Mouse (Mus musculus) spleen, postnatal 10 days (tissue): ENCODE data around the gene Wnt10a.

Experiments used
- DNase-seq, 2 experiments: peaks; one replicate each; pipeline ENCODE4 v3.0.0; 2021 to 2022; ENCODE audit warnings: low spot score in 2 of 2

Gene Wnt10a

GRCm38 (mm10) chr1:74784041-74784759 is 7.1 kb upstream of the Wnt10a start:
- peak in 1 of 2 experiments; percentile 63 for DNase-seq

- DNase-seq: peak in 1 of 2 experiments; percentile 78
Measured at GRCm38 (mm10) chr1:74787846-74788245, 3.5 kb upstream of the Wnt10a start.

GRCm38 (mm10) chr1:74788603-74789176 is 2.6 kb upstream of the Wnt10a start:
- peak in 1 of 2 experiments; percentile 32 for DNase-seq

GRCm38 (mm10) chr1:74790095-74790494 is 1.2 kb upstream of the Wnt10a start:
- DNase-seq: no peak

DNA sequence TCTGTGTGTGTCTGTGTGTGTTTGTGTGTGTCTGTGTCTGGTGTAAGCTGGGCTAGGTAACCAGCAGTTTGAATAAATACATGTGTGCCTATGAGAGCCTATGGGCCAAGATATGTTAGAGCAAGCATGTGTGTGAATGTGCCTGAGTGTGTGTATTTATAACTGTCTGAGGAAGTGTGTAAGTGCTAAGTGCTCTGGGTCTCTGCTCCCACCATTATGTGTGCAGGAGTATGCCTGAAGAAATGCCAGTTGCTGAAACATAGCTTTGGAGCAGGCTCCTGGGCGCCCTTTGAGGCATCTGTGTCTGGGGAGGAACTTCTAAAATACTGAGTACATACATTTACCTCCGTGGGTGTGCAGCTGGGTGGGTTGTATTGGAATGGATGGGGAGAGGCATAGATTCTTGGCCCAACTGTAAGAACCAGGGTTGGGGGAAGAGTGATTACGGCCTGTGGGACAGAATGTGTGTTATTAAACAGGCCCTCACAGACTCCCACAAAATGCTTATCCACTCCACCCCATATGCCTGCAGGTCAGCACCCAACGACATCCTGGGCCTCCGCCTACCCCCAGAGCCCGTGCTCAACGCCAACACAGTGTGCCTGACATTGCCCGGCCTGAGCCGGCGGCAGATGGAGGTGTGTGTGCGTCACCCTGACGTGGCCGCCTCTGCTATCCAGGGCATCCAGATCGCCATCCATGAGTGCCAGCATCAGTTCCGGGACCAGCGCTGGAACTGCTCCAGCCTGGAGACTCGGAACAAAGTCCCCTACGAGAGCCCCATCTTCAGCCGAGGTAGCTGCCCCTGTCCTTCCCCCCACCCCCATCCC is 1.7 kb downstream of the Wnt10a start:
- no peak for DNase-seq

GRCm38 (mm10) chr1:74794487-74795144 is 3.3 kb downstream of the Wnt10a start:
- peak in 1 of 2 experiments; percentile 40 for DNase-seq

DNA sequence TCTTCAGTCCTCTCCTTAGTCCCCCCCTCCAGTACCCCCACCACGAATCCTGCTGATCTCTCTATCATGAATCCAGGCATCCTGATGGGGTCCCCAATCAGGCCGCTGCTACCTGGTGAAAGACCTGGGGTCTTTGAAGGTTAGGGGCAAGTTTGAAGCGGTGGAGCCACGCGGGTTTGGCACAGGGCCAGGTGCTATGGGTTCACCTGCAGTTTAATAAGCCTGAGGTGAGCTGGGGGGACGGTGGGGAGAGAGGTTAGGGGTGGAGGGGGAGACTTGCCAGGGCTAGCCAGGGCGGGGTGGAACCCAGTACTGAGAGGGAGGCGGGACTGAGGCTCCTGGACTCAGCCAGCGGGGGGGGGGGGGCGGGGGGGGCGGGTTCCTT is 3.8 kb downstream of the Wnt10a start:
- no peak for DNase-seq

DNA sequence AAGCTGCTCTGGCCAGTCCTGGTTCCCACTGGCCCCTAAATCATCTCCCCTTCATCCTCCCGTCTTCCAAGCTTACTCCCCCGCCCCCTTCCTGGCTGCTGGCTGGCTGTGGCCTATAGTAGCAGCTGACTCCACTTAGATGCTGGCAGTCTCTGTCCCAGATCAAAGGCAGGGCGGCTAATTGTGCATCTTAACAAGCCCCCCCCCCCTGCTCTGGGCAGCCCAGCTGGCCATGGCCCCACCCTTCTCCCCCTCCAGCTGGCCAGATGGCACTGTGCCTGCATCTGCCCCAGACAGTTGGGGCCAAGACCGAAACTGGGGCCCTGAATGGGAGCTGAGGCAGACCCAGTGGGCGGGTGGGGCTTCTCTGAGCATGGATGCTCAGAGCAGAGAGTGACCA is 6.1 kb downstream of the Wnt10a start:
- DNase-seq: peak in 1 of 2 experiments; percentile 30

DNA sequence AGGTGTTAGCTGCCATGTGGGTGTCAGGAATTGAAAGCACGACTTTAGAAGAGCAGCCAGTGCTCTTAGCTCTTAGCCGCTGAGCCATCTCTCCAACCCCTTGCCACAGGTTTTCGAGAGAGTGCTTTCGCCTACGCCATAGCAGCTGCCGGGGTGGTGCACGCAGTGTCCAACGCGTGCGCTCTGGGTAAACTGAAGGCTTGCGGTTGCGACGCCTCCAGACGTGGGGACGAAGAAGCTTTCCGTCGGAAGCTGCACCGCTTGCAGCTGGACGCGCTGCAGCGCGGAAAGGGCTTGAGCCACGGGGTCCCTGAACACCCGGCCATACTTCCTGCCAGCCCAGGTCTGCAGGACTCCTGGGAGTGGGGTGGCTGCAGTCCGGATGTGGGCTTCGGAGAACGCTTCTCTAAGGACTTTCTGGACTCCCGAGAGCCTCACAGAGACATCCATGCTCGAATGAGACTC is 9.1 kb downstream of the Wnt10a start:
- DNase-seq: peak in 1 of 2 experiments; percentile 50

- no peak for DNase-seq
Measured at GRCm38 (mm10) chr1:74801631-74802140, 10.4 kb downstream of the Wnt10a start.

GRCm38 (mm10) chr1:74802795-74803656 is 11.7 kb downstream of the Wnt10a start:
- DNase-seq: peak; percentile 51 to 75

DNA sequence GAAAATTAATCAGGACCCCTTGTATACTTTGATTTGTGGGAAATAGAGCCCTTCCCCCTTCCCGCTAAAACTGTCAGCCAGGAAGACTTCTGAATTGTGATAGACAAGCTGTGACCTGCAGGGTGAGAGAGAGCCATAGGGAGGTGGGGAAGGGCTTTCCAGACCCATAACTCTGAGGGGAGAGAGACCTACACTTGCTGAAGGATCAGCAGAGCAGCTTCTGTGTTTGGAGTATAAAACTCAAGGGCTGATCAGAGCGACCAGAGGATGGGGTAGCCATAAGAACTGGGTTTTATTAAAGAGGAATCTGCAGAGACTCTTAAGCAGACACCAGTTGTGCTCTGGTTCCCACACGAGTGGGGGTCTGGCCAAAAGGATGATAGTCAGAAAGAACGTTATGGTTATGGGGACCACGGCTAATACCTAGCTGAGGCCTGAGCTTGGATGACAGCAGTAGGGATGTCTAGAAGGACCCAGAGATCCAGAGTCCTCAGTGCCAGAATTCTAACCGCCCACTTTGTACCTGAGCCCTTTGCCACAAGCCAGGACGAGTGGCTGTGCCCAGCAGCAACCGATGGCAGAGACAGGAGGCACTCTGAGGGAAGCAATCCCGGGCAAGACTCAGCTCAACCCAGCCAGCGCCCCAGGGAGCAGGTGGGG is 13.0 kb downstream of the Wnt10a start:
- no peak for DNase-seq

GRCm38 (mm10) chr1:74805340-74805835 is 14.1 kb downstream of the Wnt10a start:
- DNase-seq: no peak

DNA sequence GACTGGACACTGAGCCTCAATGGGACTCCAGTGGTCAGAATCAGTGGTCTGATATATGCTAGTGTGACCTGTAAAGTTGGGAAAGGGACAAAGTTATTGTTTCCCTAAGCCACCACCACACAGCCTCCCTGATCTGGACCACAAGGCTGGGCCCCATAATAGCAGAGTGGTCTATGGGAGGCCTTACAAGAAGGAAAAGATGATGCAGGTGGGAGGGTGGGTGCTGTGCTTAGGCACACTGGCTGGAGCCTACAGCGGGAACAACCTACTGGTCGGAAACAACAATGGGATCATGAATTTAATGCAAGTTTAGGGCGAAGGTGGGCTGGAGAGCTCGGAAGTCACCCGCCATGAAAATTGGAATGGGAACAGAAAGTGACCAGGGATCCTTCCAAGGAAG is 14.5 kb downstream of the Wnt10a start:
- no peak for DNase-seq

DNA sequence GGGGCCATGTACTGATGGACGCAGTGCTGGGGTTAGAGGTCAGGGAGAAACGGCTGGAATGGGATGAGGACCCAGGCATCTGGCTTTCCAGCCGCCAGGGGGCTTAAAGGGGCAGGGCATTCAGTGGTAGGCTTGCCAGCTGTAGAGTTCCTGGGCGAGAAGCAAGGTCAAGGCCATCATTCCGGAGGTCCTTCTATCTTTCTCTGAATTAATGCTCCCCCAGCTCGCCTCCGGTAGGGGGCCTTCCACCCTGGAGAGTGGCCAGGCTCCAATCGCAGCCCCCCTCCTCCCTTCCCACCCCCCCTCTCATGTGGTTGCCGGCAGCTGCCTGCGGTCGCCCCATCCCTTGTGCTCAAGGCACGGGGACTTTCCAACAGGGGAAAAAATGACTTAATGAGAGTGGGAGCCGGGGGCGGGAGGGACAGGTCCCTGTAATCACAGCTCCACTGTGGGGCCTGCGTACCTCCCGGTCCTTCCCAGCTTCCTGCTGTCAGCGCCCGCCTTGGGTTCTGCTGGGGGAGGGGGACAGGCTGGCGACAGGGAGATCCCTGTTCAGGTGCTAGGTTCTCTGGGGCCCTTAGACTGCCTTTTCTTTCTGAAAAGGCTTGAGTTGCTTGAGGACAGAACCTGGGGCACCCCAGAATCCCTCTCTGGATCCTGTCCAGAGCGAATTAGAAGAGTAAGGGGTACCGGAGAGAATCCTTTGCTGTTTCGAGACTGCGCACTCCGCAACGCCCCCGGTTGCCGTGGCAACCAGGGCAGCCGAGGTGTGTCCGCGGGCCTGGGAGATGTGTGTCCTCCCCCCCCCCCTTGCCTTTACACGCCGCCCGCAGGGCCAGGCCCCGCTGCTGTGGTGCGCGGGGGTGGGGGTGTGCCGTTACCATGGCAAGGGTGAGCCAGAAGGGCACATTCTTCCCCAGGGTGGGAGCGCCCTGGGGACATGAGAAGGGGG is 15.3 kb downstream of the Wnt10a start:
- DNase-seq: peak in 1 of 2 experiments; percentile 33

GRCm38 (mm10) chr1:74807551-74808071 is 16.3 kb downstream of the Wnt10a start:
- DNase-seq: peak in 1 of 2 experiments; percentile 18

DNA sequence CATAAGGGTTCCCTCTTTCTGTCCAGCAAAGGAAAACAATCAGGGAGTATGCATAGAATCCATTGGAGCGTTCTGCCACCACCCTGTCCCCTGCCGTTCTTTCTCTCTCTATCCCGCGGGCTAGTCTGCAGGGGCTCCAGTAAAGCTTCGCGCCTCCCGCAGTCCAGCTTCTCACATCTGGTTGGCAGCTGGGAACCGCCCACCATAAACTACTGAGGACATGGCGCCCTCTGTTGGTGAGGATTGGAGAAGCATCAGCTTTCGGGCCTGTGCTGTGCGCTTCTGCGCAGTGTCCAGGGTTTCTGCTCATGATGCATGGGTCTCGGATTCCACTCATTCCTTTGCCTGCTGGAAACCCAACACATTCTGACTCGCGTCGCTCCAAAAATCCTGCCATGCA is 16.8 kb downstream of the Wnt10a start:
- peak; percentile 78 to 89 for DNase-seq

DNA sequence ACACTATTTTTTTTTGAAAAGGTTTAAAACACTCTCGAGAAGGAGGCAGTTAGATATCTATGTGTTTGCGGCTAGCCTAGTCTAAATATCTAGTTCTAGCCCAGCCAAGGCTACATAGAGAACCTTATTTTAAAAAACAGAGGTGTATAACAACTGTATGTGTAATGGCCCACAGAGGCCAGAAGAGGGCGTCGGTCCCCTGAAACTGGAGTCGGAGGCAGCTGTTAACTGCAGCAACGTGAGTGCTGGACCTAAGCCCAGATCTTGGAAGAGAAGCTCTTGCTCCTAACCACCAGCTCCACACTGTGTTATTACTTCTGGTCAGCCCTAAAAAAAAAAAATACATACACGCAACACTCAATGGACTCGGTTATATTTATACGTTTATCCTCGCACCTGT is 17.7 kb downstream of the Wnt10a start:
- DNase-seq: no peak
